Mouse (Mus musculus): Measurements from ENCODE around the gene 6430571L13Rik. TPM values are rescaled to one million over a fixed set of nuclear protein-coding genes. Genes with fewer than 3 reads are reported as not detected.

6430571L13Rik gene
- total RNA-seq, 4 experiments from 2014 or later = 1.0 to 1.6 (median 1.3) TPM

- DNase-seq = no peak
Measured at GRCm38 (mm10) chr9:107386722-107387121, 46.3 kb downstream of the 6430571L13Rik start.

- DNase-seq = no peak
Measured at GRCm38 (mm10) chr9:107387708-107388107, 47.3 kb downstream of the 6430571L13Rik start.

GRCm38 (mm10) chr9:107388263-107388662 is 47.9 kb downstream of the 6430571L13Rik start:
- DNase-seq = no peak

- no peak for DNase-seq
Measured at GRCm38 (mm10) chr9:107396397-107396796, 56.0 kb downstream of the 6430571L13Rik start.

GRCm38 (mm10) chr9:107398968-107399367 is 58.6 kb downstream of the 6430571L13Rik start:
- DNase-seq = no peak

GRCm38 (mm10) chr9:107399491-107399971 is 59.1 kb downstream of the 6430571L13Rik start, which contains the start of gene Cacna2d2:
TSS of gene Cacna2d2 (plus strand) at chr9:107399612.
- peak; percentile 61 for DNase-seq

- DNase-seq = no peak
Measured at GRCm38 (mm10) chr9:107400060-107400511, 59.7 kb downstream of the 6430571L13Rik start.

GRCm38 (mm10) chr9:107400666-107401285 is 60.4 kb downstream of the 6430571L13Rik start:
- no peak for DNase-seq

Other genes starting within 250 kb of the 6430571L13Rik start
- 10 to 100 TPM in 2 of 4 experiments, 1 to 10 TPM in 2; 6.1 to 14.8 (median 10.0) TPM for gene Dock3, start 108.7 kb upstream of the 6430571L13Rik start, total RNA-seq (2022)
- gene Mapkapk3, start 50.7 kb upstream of the 6430571L13Rik start, total RNA-seq (2022) = 10 to 100 TPM; 32.7 to 41.4 (median 34.9) TPM
- 10 to 100 TPM in 1 of 4 experiments, 1 to 10 TPM in 3; 4.1 to 62.8 (median 6.5) TPM for gene Cish, start 44.6 kb upstream of the 6430571L13Rik start, total RNA-seq (2022)
- gene Hemk1, start 2.3 kb upstream of the 6430571L13Rik start, total RNA-seq (2022) = 10 to 100 TPM; 11.6 to 19.6 (median 17.9) TPM
- 10 to 100 TPM in 2 of 4 experiments, 1 to 10 TPM in 2; 9.1 to 17.3 (median 11.7) TPM for gene Cacna2d2, start 59.0 kb downstream of the 6430571L13Rik start, total RNA-seq (2022)
- 10 to 100 TPM; 41.7 to 51.9 (median 46.5) TPM for gene Tmem115, start 193.3 kb downstream of the 6430571L13Rik start, total RNA-seq (2022)
- 10 to 100 TPM; 21.1 to 28.3 (median 25.1) TPM for gene Cyb561d2, start 201.6 kb downstream of the 6430571L13Rik start, total RNA-seq (2022)
- 10 to 100 TPM; 30.3 to 35.9 (median 32.0) TPM for gene Nprl2, start 201.6 kb downstream of the 6430571L13Rik start, total RNA-seq (2022)
- gene Zmynd10, start 206.7 kb downstream of the 6430571L13Rik start, total RNA-seq (2022) = 1 to 10 TPM in 1 of 4 experiments, under 1 TPM in 2, not detected in 1; 0.41 to 1.7 (median 0.62) TPM
- 10 to 100 TPM; 16.1 to 33.1 (median 26.2) TPM for gene Rassf1, start 211.0 kb downstream of the 6430571L13Rik start, total RNA-seq (2022)
- gene Tusc2, start 222.7 kb downstream of the 6430571L13Rik start, total RNA-seq (2022) = 10 to 100 TPM; 55.1 to 64.1 (median 61.8) TPM
- 10 to 100 TPM; 27.3 to 47.0 (median 36.3) TPM for gene Hyal2, start 227.3 kb downstream of the 6430571L13Rik start, total RNA-seq (2022)
- gene Hyal1, start 236.3 kb downstream of the 6430571L13Rik start, total RNA-seq (2022) = 10 to 100 TPM in 1 of 4 experiments, 1 to 10 TPM in 3; 7.7 to 14.2 (median 9.3) TPM
- 10 to 100 TPM; 15.3 to 20.1 (median 17.0) TPM for gene Naa80, start 238.3 kb downstream of the 6430571L13Rik start, total RNA-seq (2022)
- 1 to 10 TPM; 1.5 to 2.3 (median 2.0) TPM for gene Hyal3, start 240.2 kb downstream of the 6430571L13Rik start, total RNA-seq (2022)
- 10 to 100 TPM; 36.7 to 49.1 (median 39.8) TPM for gene Ifrd2, start 247.0 kb downstream of the 6430571L13Rik start, total RNA-seq (2022)